Mouse (Mus musculus): ENCODE results near the gene Rab5c.

GRCm38 (mm10) chr11:100718866-100719265, 19.1 kb downstream of the Rab5c start:
- TF ChIP-seq CTCF (IDR thresholded peaks at IDR 0.05; ENCODE audit: insufficient read depth, low read depth, low read length) (no peak), POLR2A (IDR thresholded peaks at IDR 0.05; ENCODE audit: insufficient read depth, low read depth, low read length) (no peak)
